Mouse (Mus musculus): ENCODE data around the gene Ids.
"Not testable (repeated sequence)": the region's sequence is repeated elsewhere in the genome, so short reads cannot be mapped to it uniquely, and the experiment has no call there.

DNA sequence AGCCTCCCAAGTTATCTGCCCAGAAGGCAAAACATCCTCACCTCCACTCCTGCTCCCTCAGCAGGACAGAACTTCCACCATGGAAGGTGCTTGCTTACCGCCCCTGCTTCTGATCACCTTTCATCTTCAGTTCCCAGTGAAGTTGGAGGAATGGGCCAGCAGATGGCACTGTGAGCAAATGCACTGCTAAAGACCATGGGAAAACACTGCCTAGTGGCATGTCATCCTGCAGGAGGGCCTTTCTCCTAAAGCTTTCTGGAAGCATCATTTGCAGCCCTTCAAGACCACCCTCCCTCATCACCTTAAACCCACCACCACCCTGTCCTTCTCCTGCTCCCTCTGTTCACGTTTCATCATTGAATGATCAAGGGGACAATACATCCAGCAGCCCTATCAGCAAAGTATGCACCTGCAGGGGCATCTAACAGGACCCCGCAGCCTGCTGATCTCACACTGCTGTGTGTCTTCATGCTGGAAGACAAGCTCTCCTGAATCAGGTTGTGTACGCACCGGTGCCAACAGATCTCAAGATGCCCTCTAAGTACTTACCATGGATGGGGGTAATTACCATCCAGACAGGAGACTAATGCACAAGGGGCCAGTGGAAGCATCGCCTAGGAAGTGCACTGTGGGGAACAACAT lies 9.7 kb upstream of the Ids start:
- TF ChIP-seq CTCF (IDR thresholded peaks at IDR 0.05; ENCODE audit: borderline replicate concordance, insufficient read depth, low read length); POLR2A (IDR thresholded peaks at IDR 0.05; ENCODE audit: low read depth, low read length): not testable (repeated sequence)
